Mouse (Mus musculus) limb, embryonic 14.5 days (tissue): Measurements from ENCODE around the gene Kcnab3. TPM values are rescaled to one million over a fixed set of nuclear protein-coding genes. Genes with fewer than 3 reads are reported as not detected.
A peak's percentile ranks its signal among the peaks of the same experiment; 100 is the strongest.

Experiments
- ATAC-seq: fragments of 200-750 bp; cut with Nextera tagmentation; 2 replicates; pipeline ENCODE4 v1.8.0; 2017; ENCODE audit warnings: low read depth, moderate number of reproducible peaks, moderate TSS enrichment; ENCODE audit not compliant: low FRiP score
- DNase-seq: peaks from one replicate; pipeline ENCODE4 v3.0.0-alpha.2; 2015; ENCODE audit warnings: low spot score
- H3K27ac ChIP-seq: fragments of 300-500 bp; sonication (generic); replicated peaks from 2 replicates; pipeline ENCODE4 v1.5.1; 2014; ENCODE audit warnings: low read depth, mild to moderate bottlenecking, low read length, moderate library complexity, mixed read lengths
- H3K27me3 ChIP-seq: fragments of 300-500 bp; sonication (generic); 2 replicates; pipeline ENCODE4 v1.6.1; 2014; ENCODE audit warnings: low read length, mixed read lengths; ENCODE audit not compliant: control insufficient read depth, insufficient read depth
- H3K36me3 ChIP-seq: fragments of 300-500 bp; sonication (generic); 2 replicates; pipeline ENCODE4 v1.6.1; 2014; ENCODE audit warnings: mild to moderate bottlenecking, low read length, moderate library complexity, mixed read lengths; ENCODE audit not compliant: control insufficient read depth, insufficient read depth
- H3K4me1 ChIP-seq: fragments of 300-500 bp; sonication (generic); 2 replicates; pipeline ENCODE4 v1.6.1; 2014; ENCODE audit warnings: antibody characterized with exemption, low read length, mixed read lengths; ENCODE audit not compliant: control insufficient read depth, insufficient read depth
- H3K4me2 ChIP-seq: fragments of 300-500 bp; sonication (generic); replicated peaks from 2 replicates; pipeline ENCODE4 v1.6.1; 2014; ENCODE audit warnings: low read depth, mild to moderate bottlenecking, low read length, moderate library complexity; ENCODE audit not compliant: severe bottlenecking
- H3K4me3 ChIP-seq: fragments of 300-500 bp; sonication (generic); replicated peaks from 2 replicates; pipeline ENCODE4 v1.5.1; 2014; ENCODE audit warnings: low read length
- H3K9ac ChIP-seq: fragments of 300-500 bp; sonication (generic); 2 replicates; pipeline ENCODE4 v1.6.1; 2014; ENCODE audit warnings: mild to moderate bottlenecking, low read depth, low read length, moderate library complexity; ENCODE audit not compliant: severe bottlenecking
- H3K9me3 ChIP-seq: fragments of 300-500 bp; sonication (generic); 2 replicates; pipeline ENCODE4 v1.6.1; 2016; ENCODE audit warnings: low read length; ENCODE audit not compliant: control insufficient read depth
- POLR2A ChIP-seq: fragments of 200-500 bp; IDR thresholded peaks from 2 replicates; pipeline ENCODE4 v1.8.0; 2012; ENCODE audit warnings: inconsistent platforms, mild to moderate bottlenecking, moderate library complexity, borderline replicate concordance; ENCODE audit not compliant: insufficient read depth, insufficient read length; ENCODE audit errors: extremely low read depth
- WGBS: fragments of 180-500 bp; shearing (Covaris S2); extraction: QIAGEN DNeasy Blood & Tissue Kit; methylation state at CpG from one replicate; pipeline ENCODE4 v1.1.7; 2014; 5-methylcytosine and 5-hydroxymethylcytosine counted together
- polyA plus RNA-seq, 2 experiments: library from polyadenylated mRNA; depleted of rRNA in 1 of 2; stranded (reverse) in 1 of 2; unstranded in 1 of 2; fragments of >200 nt; fragmentation: Nextera tagmentation in 1 of 2; extraction: Ambion mirVana in 1 of 2; gene quantifications; 2 replicates each; pipeline versions ENCODE4 v1.2.1 to v1.2.3; 2012 to 2014

Gene Kcnab3
- polyA plus RNA-seq (2012; rRNA removed) = 4.0 and 4.1 TPM in 2 replicates
- polyA plus RNA-seq (2014; fragmentation: Nextera tagmentation; extraction: Ambion mirVana) = 2.0 and 2.2 TPM in 2 replicates

DNA sequence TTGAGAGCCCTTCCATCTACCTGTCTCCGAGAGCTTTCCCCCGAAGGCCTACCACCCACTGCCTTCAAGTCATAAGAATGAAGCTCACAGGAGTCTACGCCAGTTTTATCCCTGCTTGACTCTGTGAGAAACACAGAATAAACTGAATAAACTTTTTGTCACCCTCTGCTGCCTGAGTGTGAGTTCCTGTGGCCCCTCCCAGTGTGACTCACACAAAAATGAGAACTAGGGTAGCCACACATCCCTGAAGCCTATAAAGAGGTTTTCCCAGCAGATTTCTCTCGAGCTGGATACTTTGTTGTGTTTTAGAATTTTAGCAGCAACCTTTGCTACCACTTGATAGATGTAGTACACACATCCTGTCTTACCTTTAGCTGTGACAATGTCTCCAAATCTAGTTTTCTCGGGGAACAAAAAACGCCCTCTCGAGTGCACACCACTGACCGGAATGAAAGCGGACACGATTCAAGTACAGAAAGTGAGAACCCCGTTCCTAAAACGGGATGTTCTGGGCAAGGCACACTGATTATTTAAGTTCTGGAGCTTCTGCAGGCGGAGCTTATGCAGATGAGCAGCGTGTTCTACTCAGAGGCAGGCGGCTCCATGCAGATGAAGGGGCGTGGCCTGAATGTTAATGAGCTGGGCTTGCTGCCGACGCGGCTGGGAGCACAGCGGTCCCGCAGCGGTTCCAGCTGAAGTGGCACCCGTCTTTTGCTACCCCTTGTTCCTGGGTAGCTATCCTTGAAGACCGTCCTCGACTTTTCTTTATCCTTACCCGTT is at the start of gene Kcnab3:
Kcnab3 (plus strand) TSS at position 631 of the 780 bp plus-strand sequence.
- DNase-seq (peak; percentile 90), ATAC-seq (peak; percentile 21; the same call in 1 of the 2 replicates)
- TF ChIP-seq POLR2A = no peak
- peak within 1 kb of the TSS; percentile 54 for H3K4me3 ChIP-seq
- WGBS = 10% methylated on average over 26 of the region's 26 CpGs
- no peaks in the 10 kb centered on the region for H3K9me3 ChIP-seq
- H3K27ac ChIP-seq = no peak within 1 kb of the TSS
- H3K27me3 ChIP-seq = peaks cover 16% of the 10 kb centered on the region
- H3K4me2 ChIP-seq = peak within 1 kb of the TSS; percentile 96
- peaks cover 38% of the 10 kb centered on the region for H3K4me1 ChIP-seq
- H3K36me3 ChIP-seq = no peaks in the 10 kb centered on the region
- peak within 1 kb of the TSS; percentile 56 for H3K9ac ChIP-seq

GRCm38 (mm10) chr11:69277267-69277666 is 48.8 kb upstream of the Kcnab3 start:
- no peaks in the 10 kb centered on the region for H3K4me1 ChIP-seq
- DNase-seq (no peak), ATAC-seq (no peak)
- H3K27me3 ChIP-seq = no peaks in the 10 kb centered on the region
- H3K4me3 ChIP-seq = no peak overlapping the region
- no peak overlapping the region for H3K4me2 ChIP-seq
- no peak for TF ChIP-seq POLR2A
- no peaks in the 10 kb centered on the region for H3K9me3 ChIP-seq
- H3K27ac ChIP-seq = no peak overlapping the region
- no peaks in the 10 kb centered on the region for H3K36me3 ChIP-seq
- 55% methylated on average over 5 of the region's 5 CpGs for WGBS
- H3K9ac ChIP-seq = no peak overlapping the region

GRCm38 (mm10) chr11:69291111-69291510 is 34.9 kb upstream of the Kcnab3 start:
- no peak overlapping the region for H3K9ac ChIP-seq

DNA sequence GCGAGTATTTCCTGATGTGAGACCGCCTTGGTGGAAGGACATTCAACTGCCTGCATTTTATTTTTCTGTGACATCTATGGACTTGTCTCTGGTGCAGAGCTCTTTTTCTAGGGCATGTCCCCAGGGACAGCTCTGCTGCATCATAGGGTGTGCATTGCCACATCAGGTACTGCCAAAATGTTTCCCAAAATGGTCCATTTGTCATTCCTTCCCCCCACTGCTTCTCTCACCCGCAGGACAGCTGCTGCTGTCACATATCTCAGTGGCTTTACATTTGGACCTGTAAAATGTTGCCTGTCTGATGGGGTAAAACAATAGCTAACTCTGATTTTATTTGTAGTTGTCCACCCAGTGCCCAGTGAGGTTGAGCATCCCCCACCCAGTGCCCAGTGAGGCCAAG is 30.8 kb upstream of the Kcnab3 start:
- Histone ChIP-seq H3K36me3 (peaks cover 26% of the 10 kb centered on the region), H3K27ac (no peak overlapping the region), H3K4me1 (no peaks in the 10 kb centered on the region), H3K27me3 (no peaks in the 10 kb centered on the region), H3K4me3 (no peak overlapping the region), H3K4me2 (no peak overlapping the region), H3K9me3 (no peaks in the 10 kb centered on the region), H3K9ac (no peak overlapping the region)
- no peak for ATAC-seq
- no peak for TF ChIP-seq POLR2A
- WGBS = 83% methylated on average over 3 of the region's 3 CpGs
- no peak for DNase-seq

More at GRCm38 (mm10) chr11:69291111-69291510, 34.9 kb upstream of the Kcnab3 start:
- no peak for TF ChIP-seq POLR2A
- 96% methylated on average over 5 of the region's 5 CpGs for WGBS
- Histone ChIP-seq H3K27me3 (no peaks in the 10 kb centered on the region), H3K27ac (no peak overlapping the region), H3K4me2 (no peak overlapping the region), H3K9me3 (no peaks in the 10 kb centered on the region), H3K4me3 (no peak overlapping the region), H3K4me1 (no peaks in the 10 kb centered on the region), H3K36me3 (no peaks in the 10 kb centered on the region)
- no peak for DNase-seq
- no peak for ATAC-seq

GRCm38 (mm10) chr11:69297799-69298198 is 28.3 kb upstream of the Kcnab3 start:
- no peaks in the 10 kb centered on the region for H3K27me3 ChIP-seq
- 98% methylated on average over 2 of the region's 2 CpGs for WGBS
- no peak overlapping the region for H3K4me3 ChIP-seq
- no peak overlapping the region for H3K27ac ChIP-seq
- no peaks in the 10 kb centered on the region for H3K9me3 ChIP-seq
- H3K36me3 ChIP-seq = peaks cover 48% of the 10 kb centered on the region
- no peak overlapping the region for H3K9ac ChIP-seq
- ATAC-seq = no peak
- no peak for DNase-seq
- no peak overlapping the region for H3K4me2 ChIP-seq
- no peaks in the 10 kb centered on the region for H3K4me1 ChIP-seq
- TF ChIP-seq POLR2A = no peak
